Mouse (Mus musculus): Measurements from ENCODE around the gene Rgs3.

Rgs3 gene

DNA sequence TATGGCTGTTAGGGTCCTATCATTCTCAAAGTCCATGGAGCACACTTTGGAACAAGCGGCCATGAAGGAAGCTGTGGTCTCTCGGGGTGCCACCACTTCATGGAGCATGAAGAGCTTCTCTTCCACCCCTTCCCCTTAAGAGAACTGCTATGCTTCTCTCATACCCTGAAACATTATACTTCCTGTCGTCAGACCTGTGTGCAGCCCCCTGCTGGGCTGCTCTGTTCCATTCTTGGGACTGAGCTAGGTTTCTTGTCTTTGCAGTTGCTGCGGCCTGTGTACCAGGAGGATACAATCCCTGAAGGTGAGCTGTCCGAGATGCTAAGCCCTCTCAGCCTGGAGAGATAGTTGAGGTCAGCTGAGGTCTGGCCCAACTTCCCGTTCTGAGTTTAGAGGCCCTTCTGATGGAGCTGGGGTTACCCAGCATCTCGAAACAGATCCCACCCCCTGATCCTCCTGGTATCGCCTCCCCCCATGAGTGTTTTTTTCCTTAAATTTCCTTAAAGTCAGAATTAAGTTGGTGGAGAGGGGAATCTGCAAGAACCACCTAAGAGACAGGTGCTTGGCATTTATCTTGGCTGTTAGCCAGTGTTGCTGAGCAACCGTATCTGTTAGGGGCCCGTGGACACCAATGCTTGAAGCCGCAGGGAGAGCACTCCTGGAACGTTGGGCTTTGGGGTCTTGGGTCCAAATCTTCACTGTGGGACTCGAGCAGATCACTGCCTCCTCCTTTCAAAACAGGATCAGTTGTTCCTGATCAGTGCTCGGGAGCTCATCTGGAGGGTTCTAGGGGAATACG is 66.8 kb downstream of the Rgs3 start:
- intact Hi-C loops (cut with DNase I): no loop called here

DNA sequence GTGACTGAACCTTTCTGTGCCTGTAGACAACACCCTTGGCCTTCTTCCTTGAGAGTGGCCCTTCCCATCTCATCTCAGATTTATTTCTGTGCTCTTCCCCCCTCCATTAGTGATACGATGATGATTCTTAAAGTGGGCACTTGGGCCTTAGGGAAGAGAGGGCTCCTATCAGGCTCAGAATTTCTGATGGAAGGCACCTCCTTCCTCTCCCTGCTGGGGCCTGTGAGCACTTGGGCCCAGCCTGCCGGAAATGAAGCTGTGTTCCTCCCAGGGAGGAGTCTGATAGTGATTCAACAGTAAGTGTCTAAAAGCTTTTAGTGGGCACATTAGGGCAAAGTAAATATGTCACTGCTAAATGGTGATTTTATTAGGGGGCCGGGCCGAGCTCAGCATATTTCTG is 67.7 kb downstream of the Rgs3 start:
- intact Hi-C loops (cut with DNase I): no loop called here

DNA sequence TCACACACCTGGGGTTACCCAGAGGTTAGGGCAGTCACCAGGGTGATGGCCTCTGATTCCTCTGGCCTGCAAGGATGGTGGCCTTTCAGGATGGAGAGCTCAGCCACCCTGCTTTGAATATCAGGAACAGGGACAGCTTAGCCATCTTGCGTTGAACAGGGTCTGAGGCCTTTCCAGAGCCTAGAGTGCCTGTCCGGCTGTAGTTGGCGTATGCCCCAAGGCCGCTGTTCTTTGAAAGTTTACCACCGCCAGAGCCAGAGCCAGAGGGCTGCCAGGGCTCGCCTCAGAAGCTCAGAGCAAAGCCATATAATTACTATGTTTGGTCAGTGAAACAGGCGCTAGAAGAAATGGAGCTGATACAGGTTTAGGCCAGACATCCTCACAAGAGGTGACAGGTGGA is 68.9 kb downstream of the Rgs3 start:
- intact Hi-C loops (cut with DNase I): no loop called here

DNA sequence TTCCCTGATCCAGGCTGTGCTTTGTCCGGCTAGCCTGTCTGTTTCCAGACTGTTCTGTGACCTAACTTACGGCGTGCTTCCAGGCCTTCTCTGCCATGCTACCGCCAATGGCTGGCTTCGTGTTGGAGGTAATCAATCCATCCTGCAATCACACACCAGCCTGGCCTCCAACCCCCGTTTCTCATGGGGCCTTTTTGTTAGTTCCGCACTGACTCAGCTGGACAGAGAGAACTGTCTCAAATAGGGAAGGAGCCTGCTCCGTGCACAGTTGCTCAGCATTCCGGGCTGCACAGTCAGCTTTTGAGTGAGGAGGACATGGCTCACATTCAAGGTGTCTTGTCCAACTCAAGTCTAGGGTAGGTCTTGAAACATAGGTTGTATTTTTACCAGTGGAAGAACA is 69.8 kb downstream of the Rgs3 start:
- intact Hi-C loops (cut with DNase I): no loop called here

DNA sequence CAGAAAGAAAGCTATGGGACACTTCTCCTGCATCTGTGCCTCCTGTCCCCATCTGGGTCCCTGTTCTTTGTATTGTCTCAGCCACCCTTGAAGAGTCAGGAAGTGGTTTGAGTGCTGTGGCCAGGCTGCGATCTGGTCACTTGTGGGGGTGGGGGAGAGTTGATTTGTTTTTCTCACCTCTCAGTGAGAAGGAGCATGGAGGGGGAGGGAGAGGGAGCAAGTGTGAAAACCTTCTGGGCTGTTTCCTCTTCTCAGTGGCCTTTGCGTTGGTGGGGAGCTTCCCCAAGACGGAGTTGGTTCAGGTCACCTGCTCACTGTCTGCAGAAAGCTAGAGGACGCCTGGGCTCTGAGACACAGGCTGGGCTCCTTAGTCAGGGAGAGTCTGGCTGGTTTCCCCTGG is 70.3 kb downstream of the Rgs3 start:
- intact Hi-C loops (cut with DNase I): no loop called here

DNA sequence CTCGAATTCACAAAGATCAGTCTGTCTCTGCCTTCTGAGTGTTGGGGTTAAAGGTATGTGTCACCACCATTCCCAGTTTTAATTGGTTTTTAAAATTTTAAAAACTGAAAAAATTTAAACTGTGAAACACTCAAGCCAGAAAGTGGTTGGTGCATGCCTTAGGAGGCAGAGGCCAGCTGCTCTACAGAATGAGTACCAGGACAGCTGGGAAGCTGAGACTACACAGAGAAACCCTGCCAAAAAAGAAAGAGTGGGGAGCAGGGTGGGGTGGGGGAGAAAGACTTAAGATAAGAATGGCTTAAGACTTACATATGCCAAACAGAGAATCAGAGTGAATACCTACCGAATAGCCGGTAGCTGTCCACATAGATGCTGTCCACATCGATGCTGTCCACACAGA is 73.6 kb downstream of the Rgs3 start:
- intact Hi-C loops (cut with DNase I): no loop called here

DNA sequence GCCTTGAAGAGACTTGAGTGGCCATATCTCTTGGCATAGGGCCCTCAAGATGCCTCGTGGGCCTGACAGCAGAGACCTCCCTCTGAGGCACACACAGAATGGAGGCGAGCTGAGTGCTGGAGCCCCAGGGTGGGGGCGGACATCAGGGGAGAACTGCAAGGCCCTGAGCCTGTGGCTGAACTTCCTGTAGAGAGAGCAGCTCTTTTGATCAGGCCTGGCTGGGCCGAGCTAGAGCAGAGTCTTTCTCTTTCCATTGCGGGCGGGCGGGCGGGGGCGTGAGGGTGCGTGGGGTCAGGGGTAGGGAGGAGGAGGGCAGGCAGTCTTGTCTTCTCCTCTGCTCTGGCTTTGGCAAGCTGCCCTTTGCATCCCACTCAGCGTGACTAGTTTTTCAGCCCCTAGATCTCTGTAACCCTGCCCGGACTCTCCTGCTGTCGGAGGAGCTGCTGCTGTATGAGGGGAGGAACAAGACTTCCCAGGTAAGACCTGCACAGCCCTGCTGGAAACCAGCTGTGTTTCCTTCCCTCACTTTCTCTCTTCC is 74.5 kb downstream of the Rgs3 start:
- intact Hi-C loops (cut with DNase I): no loop called here

DNA sequence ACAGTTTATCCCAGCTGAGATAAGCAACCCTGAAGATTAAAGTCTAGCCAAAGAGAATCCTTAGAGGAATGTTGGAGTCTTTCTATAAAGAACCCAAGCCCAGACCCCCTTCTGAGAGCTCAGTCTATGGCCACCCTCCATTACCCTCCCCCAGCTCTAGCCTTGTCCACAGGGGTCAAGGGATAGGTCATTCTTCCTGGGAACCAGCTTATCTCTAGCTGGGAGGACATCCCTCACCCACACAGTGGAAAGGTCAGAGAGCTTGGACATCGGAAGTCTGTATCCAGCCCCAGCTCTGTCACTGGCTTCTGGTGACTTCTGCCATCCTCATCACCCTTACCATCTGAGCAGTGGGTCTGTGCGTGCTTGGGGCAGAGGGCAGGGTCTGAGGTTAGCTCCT is 75.2 kb downstream of the Rgs3 start:
- intact Hi-C loops (cut with DNase I): loop anchor here (5.0 kb wide), 1 partner anchor 73 kb away; no protein-coding TSS in a partner anchor

DNA sequence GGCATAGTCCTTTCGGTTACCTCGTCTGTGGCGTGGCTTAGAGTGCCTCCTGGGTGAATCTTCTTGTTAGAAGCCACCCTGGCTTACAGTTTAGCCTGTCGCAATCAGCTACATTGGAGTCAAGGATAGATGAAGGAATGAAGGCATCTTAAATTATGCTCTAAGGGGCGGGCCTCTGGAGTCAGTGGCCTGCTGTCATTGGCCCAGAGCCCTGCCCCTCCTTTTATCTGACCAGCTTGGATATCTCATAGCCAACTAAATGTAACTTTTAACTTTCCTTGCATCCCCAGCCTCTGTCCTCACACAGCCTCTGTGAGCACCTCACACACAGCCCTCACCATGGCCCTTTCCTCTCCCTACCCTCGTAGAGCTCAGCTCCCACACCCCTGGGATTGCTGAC is 76.4 kb downstream of the Rgs3 start:
- intact Hi-C loops (cut with DNase I): loop anchor here (5.0 kb wide), 1 partner anchor 74 kb away; no protein-coding TSS in a partner anchor

DNA sequence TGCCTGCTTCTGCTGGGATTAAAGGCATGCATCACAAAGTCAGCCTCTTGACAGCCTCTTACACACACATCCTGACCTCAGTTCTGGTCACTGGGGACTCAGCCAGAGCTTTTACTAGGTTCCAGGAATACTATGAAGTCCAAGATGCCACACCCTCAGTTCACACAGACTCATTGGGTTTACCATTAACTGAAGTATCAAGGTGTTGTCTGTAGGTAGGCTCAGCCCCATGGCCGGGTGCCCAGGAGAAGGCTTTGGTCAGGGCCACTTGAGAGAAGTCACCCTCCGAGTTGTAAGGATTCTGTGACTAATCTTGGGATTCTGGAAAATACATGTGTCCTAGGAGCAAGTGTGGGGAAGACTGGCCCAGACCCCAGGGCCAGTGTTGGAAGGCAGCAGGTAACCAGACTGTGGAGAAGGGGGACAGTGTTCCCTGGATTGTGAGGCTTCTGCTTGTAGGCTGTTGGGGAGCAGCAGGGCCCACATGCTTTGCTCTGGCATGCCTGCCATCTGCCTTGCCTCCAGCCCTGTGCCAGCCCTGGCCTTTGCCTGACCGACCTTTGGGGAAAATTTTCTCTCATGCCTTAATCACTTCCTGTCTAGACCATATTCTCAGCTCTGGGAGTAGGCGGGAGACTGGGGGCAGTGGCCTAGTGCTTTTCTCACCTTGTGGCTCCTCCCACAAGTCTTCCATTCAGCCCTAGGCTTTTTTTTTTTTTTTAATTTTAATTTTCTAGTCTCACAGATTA is 78.4 kb downstream of the Rgs3 start:
- intact Hi-C loops (cut with DNase I): loop anchor here (5.0 kb wide), 1 partner anchor 76 kb away; no protein-coding TSS in a partner anchor

DNA sequence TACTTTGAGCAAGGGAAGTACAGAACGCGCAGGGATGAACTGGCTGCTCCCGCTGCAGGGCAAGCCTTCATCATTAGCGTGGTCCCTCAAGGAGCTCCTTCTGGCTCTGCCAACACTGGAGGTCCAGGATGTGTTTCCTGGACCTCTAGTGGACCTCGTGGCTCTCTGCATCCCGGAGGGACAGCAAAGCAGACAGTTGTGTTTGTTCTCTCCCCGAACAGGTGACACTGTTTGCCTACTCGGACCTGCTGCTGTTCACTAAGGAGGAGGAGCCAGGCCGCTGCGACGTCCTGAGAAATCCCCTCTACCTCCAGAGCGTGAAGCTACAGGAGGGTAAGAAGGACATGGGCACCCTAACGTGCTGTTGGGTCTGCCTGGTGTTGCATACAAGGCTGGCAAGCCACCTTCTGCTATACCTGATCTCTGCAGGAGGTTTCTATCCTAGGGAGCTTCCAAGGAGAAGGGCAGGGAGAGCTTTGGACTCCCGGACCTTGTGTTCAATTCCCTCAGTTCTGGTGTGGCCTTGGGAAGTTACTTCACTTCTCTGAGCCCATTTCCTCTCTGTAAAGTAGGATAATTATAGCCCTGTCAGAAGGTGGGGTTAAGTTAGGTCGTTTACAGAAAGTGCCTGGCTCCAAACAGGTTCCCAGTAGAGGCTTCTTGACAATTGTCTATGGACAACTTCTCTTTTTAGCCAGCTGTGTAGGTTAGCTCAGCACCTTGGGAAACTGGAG is 81.0 kb downstream of the Rgs3 start:
- intact Hi-C loops (cut with DNase I): no loop called here

DNA sequence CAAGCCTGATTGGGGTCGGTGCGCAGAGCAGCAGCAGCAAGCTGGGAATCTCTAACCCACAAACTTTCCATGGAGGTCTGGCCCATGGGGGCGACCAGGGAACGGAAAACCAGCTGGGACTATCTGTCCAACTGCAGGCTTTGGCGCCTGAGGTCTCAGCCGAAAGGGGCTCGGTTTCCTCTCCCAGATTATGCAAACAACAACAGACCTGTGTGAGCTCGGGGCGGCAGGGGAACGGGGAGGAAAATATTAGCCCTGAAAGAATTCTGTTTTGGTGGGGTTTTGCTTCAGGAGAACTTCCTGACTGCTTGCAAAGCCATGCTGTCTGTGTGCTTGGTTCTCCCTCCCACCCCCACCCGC is 81.6 kb downstream of the Rgs3 start:
- intact Hi-C loops (cut with DNase I): no loop called here

DNA sequence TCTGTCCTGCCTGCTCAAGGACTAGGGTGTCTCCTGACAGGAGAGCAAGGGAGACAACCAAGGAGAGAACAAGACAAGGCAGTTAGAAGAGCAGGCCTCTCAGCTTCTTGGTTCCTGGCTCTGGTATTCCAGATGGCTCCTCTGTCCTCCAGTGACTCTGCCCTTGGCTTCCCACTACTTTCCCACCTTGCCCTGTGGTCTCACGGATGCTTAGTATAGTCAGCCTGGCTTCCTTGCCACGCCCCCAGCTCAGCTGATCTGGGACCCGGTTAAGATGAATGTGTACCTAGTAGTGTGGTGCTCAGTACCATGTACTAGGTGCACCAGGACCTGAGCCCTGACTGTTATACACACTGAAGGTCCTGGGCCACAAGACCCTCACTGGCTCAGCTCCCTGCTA is 82.0 kb downstream of the Rgs3 start:
- intact Hi-C loops (cut with DNase I): loop anchor here (2.0 kb wide), 1 partner anchor 53 kb away; no protein-coding TSS in a partner anchor

DNA sequence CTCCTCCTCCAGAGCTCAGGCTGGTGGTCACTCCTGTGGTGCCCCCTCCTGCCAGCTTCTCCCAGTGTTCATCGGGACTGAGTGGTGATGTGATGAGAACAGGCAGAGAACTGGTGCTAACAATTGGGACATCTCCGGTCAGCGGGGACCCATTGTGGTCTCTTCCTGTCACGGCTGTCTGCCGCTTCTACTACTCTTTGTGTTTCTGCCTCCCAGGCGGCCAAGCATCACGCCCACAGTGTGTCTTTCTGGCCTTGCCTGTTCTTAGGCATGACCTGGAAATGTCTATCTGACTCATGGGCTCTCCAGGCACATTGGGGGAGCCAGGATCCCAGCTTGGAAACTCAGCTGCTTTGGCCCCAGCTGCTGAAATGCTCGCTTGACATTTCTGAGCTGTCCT is 83.8 kb downstream of the Rgs3 start:
- intact Hi-C loops (cut with DNase I): loop anchor here (2.0 kb wide), 1 partner anchor 51 kb away; no protein-coding TSS in a partner anchor

DNA sequence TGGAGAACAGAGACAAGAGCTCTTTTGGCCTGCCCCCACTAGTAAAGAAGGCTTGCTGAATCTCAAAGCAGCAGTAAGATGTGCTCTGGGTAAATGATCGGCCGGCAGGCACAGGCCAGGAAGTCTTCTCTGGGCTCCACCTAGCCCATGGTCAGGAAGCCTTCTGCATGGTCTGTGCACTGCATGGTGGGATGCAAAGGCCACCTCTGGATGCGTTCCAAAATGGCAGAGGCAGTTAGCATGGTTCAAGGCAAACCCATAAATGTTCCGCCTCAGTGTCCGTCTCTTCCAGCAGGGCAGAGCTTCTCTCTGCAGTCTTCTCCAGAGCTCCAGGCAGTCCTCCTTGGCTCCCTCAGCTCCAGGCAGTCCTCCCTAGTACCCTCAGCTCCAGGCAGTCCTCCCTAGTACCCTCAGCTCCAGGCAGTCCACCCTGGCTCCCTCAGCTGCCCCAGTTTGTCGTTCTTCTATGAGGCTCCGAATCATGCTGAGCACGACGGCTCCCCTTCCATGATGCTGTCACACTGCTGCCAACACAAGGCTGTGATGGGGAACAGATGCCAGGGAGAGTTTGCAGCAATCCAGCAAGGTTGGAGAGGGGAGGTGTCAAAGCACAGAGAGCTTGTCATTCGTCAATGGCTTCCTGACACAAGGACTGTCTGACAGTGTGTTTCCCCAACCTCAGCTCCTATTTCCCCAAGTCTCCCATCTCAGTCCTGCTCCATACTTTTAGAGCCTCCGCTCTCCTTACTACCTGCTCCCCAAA is 84.6 kb downstream of the Rgs3 start:
- intact Hi-C loops (cut with DNase I): no loop called here

DNA sequence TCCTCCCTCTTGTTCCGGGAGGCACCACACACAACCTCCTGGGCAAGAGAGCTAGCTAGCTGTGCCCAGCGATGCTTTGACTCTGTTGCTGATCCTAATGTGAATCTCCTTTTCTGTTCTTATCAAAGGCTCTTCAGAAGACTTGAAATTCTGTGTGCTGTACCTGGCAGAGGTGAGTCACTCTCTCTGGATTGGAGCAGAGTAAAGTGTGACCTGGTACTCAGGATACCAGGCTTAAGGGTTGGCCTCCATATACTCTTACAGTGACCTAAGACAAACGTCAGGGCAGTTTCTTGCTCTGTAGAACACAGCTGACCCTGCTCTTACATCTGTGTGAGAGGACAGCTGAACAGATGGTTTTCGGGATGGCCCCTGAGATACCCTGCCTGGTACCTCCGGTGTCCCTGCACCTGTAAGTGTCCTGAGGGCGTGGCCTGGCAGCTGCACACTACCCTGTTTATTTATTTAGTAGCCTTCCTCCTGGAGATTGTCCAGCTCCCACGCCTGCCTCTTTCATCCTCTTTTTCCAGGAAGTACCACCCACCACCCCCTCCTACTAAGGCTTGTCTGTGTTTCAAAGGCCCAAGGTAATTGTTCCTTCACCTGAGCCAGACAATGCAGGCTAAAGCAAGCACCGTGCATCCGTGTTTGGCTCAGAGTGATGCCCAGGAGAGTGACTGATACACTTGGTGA is 87.1 kb downstream of the Rgs3 start:
- intact Hi-C loops (cut with DNase I): no loop called here

DNA sequence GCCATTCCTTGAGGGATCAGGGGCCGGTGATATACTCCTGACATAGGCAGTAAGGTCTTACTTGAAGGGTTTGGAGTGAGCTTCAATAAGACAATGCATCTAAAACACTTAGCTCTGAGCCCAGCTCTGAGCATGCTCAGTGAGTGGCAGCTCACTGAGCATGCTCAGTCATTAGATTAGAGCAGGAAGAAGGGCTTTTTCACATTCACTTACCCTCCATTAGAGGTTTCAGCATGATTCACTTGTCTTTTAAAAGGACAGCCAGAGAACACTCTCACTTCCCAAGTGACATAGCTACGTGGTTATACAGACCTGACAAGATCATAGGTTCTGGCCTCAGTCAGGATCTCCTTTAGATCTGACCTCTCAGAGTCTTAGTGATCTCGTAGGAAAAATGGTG is 89.2 kb downstream of the Rgs3 start:
- intact Hi-C loops (cut with DNase I): no loop called here

DNA sequence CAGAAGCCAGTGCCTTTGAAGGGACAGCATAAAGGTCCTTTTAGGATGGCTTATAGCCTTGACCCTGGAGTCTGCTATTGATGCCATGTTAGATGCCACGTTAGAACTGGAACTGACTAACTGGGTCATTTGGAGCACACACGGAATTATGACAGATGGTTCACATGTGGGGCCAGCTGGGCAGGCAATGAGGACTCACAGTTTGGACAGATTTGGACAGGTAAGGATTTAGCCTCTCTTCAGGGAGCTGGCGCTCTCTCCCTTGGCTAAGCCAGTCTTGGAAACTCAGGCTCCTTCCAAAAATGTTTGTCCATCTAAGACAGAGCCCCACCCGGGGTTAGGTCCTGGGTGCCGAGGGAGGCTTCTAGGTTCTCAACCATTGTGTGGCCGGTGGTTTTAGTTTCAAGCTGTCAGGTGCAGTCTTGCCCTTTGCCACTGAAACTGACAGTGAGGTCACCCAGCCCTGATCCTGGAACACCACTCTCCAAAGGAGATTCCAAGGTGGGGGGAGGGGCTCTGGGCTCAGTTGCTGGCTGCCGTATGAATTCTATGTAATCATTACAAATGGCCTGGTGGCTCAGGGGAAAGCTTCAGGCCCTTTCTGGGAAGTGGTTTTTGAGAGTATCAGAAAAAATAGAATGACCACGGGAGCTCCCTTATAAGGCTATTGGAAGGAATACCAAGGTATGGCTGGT is 90.0 kb downstream of the Rgs3 start:
- intact Hi-C loops (cut with DNase I): no loop called here

DNA sequence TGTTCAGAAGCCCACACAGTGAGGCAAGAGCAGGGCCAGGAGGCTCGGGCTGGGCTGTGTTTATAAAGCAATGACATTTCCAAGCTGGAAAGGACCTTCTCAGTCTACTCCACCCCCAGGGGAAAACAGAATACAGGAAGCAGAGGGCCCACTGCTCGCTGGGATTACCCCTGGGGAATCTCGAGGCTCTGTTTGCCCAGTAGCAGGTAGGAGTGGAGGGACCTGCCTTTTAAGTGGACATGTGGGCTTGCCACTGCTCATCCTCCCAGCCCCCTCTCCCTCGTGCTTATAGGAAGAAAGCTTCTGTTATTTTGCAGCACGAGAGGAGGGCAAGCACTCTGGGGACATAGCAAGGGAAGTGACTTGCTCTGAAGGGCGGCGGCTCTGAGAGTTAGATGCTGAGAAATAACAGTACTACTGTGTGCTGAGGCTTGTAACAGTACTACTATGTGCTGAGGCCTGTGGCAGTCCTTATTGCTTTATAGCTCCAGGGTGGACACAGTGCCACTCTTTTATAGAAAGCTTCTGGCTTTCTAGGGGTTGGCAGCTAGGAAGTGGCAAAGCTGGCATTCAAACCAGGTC is 91.6 kb downstream of the Rgs3 start:
- intact Hi-C loops (cut with DNase I): no loop called here
